Mouse (Mus musculus) stomach, embryonic 16.5 days (tissue): Measurements from ENCODE around the gene Eddm3b. TPM values are rescaled to one million over a fixed set of nuclear protein-coding genes. Genes with fewer than 3 reads are reported as not detected.
A peak's percentile ranks its signal among the peaks of the same experiment; 100 is the strongest.
"Not testable (repeated sequence)": the region's sequence is repeated elsewhere in the genome, so short reads cannot be mapped to it uniquely, and the experiment has no call there.

Source experiments
- ATAC-seq: fragments of 200-750 bp; cut with Nextera tagmentation; 2 replicates; pipeline ENCODE4 v1.8.0; 2017; ENCODE audit warnings: moderate number of reproducible peaks, moderate TSS enrichment; ENCODE audit not compliant: insufficient read depth, low FRiP score
- H3K27ac ChIP-seq: fragments of 300-500 bp; sonication (generic); 2 replicates; pipeline ENCODE4 v1.5.1; 2014; ENCODE audit warnings: low read length
- H3K27me3 ChIP-seq: fragments of 300-500 bp; sonication (generic); 2 replicates; pipeline ENCODE4 v1.6.1; 2014; ENCODE audit warnings: low read length, control low read depth, mixed read lengths; ENCODE audit not compliant: control insufficient read depth, insufficient read depth
- H3K36me3 ChIP-seq: fragments of 300-500 bp; sonication (generic); 2 replicates; pipeline ENCODE4 v1.6.1; 2014; ENCODE audit warnings: low read length; ENCODE audit not compliant: control insufficient read depth, insufficient read depth
- H3K4me1 ChIP-seq: fragments of 300-500 bp; sonication (generic); 2 replicates; pipeline ENCODE4 v1.6.1; 2014; ENCODE audit warnings: low read length, control low read depth, mixed read lengths; ENCODE audit not compliant: control insufficient read depth, insufficient read depth
- H3K4me2 ChIP-seq: fragments of 300-500 bp; sonication (generic); 2 replicates; pipeline ENCODE4 v1.6.1; 2014; ENCODE audit warnings: low read depth, low read length, mixed read lengths
- H3K4me3 ChIP-seq: fragments of 300-500 bp; sonication (generic); replicated peaks from 2 replicates; pipeline ENCODE4 v1.5.1; 2014; ENCODE audit warnings: mild to moderate bottlenecking, low read length
- H3K9ac ChIP-seq: fragments of 300-500 bp; sonication (generic); 2 replicates; pipeline ENCODE4 v1.6.1; 2014; ENCODE audit warnings: low read length
- H3K9me3 ChIP-seq: fragments of 300-500 bp; sonication (generic); replicated peaks from 2 replicates; pipeline ENCODE4 v1.6.1; 2016; ENCODE audit warnings: low read length, control low read depth; ENCODE audit not compliant: control insufficient read depth
- WGBS: fragments of 180-500 bp; shearing (Covaris S2); extraction: QIAGEN DNeasy Blood & Tissue Kit; methylation state at CpG from one replicate; pipeline ENCODE4 v1.1.7; 2014; 5-methylcytosine and 5-hydroxymethylcytosine counted together
- polyA plus RNA-seq: library from polyadenylated mRNA; unstranded; fragments of >200 nt; fragmentation: Nextera tagmentation; extraction: Ambion mirVana; gene quantifications from 2 replicates; pipeline ENCODE4 v1.2.1, GENCODE M21; 2015

Eddm3b gene
- polyA plus RNA-seq, 1 experiment from 2014 or later = not detected

DNA sequence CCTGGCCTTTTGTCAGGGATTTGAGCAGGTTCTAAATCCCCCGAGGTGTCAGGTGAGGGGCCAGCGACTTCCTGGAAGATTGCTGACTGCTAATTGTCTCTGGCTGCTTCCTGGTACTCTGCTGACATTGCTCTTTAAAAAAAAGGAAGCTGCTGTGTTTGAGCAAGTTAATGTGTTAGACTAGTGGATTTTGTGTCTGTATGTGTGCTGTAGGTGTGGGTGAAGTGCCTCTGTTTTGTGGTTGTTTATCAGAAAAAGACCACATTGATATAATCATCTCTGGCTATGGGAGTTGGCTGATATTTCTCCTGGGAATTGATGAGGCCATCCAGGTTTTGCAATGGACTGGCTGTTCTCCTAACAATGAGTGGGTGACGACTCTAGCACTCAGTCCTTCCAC, 20.7 kb upstream of the Eddm3b start:
- Histone ChIP-seq H3K4me1 (peaks cover 19% of the 10 kb centered on the region), H3K27ac (peak overlapping the region; percentile 38), H3K9me3 (no peaks in the 10 kb centered on the region), H3K4me2 (no peak overlapping the region), H3K4me3 (no peak overlapping the region), H3K27me3 (no peaks in the 10 kb centered on the region), H3K36me3 (no peaks in the 10 kb centered on the region), H3K9ac (no peak overlapping the region)
- WGBS = 18% methylated on average over 3 of the region's 3 CpGs
- no peak for ATAC-seq

DNA sequence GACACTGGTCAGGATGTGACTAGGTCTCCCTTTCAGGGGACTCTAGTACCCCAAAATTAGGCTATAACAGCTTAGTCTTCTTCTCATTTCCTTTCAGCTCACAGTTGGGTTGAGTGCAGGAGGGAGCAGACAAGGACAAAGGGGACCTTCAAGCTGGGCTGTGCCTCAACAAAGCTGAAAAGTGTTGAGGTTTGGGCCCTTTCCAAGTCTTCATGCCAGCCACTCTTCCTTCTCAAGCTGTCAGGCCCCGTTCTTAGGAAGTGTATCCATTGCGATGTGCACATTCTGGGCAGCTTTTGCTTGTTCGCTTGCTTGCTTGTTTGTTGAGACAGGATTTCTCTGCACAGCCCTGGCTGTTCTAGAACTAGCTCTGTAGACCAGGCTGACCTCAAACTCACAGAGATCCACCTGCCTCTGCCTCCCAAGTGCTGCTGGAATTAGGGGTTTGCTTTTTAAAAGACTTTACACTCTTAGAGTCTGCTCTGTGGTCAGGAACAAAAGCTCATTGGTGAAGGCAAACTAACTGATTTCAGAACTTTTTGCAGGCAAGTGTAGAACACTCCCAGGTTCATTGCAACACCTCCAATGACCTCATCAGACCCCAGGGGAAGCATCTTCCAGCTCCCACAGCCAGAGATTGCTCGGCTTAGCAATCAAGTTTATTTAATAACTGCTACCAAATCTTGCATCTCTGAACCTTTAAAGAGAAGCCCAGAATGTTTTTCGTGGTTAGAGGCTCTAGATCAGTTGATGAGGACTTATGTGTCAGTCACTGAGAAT, 19.9 kb upstream of the Eddm3b start:
- H3K4me1 ChIP-seq = peaks cover 19% of the 10 kb centered on the region
- H3K27me3 ChIP-seq = no peaks in the 10 kb centered on the region
- no peak overlapping the region for H3K4me3 ChIP-seq
- no peaks in the 10 kb centered on the region for H3K9me3 ChIP-seq
- H3K9ac ChIP-seq = no peak overlapping the region
- H3K27ac ChIP-seq = peak overlapping the region; percentile 38
- no peak overlapping the region for H3K4me2 ChIP-seq
- WGBS = 77% methylated on average over 5 of the region's 5 CpGs
- no peak for ATAC-seq
- no peaks in the 10 kb centered on the region for H3K36me3 ChIP-seq

DNA sequence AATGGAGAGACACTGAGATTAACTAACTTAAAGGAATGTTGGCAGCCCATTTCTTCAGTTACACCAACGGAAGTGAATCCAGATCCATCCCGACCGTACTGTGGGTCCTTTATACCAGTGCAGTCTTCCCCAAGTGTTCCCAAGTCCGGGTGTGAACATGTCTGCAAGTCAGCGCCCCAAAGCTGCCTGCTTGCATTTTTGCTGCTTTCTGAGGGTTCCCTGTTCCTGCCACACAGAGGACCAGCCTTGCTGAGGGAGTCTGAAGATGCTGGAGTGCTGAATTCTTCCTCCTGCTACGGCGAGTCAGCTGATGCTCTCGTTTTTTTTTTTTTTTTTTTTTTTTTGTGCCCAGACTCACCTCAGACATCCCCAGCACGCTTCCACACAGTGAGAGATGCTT, 19.3 kb upstream of the Eddm3b start:
- Histone ChIP-seq H3K27ac (no peak overlapping the region), H3K9ac (no peak overlapping the region), H3K9me3 (no peaks in the 10 kb centered on the region), H3K4me1 (peaks cover 19% of the 10 kb centered on the region), H3K4me2 (no peak overlapping the region), H3K27me3 (no peaks in the 10 kb centered on the region), H3K36me3 (no peaks in the 10 kb centered on the region), H3K4me3 (no peak overlapping the region)
- 70% methylated on average over 9 of the region's 9 CpGs for WGBS
- ATAC-seq = no peak

DNA sequence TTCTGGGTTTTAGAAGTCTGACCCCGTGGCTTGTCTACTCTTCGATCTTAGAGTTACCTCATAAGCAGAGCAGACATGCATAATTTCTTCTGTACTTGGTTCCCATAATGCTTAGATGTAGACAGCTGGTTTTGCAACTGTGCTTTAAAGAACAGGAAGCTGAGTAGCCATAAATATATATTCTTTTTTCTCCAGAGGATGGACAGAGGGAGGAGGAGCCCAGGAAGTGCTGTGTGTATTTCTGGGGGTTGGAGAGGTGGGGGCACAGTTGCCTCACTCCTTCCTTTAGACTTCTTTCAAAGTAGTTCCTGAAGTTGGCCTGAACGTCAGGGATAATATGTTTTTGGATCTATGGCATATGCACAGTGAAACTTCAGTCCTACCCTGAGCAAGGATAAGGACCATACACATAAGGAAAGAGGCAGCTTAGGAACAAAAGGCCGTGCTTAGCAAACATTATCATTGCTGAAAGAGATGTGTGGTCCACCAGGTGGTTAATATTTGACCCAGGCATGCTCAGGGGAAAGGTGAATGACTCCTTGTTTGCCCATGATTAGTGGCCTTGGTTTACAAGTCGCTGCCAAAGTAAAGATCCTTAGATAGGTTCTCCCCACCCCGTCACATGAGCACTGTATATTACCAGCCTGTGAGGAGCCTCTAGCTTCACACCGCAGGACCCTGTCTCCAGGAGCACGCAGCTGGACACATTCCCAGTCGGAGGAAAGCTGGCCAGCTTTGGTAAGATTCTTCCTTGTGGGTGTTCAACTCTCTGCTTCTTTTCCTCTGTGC, 18.3 kb upstream of the Eddm3b start:
- H3K27ac ChIP-seq = peak overlapping the region; percentile 64
- WGBS = 27% methylated on average over 9 of the region's 9 CpGs
- H3K4me2 ChIP-seq = peak overlapping the region; percentile 27; the same call in 1 of the 2 replicates

DNA sequence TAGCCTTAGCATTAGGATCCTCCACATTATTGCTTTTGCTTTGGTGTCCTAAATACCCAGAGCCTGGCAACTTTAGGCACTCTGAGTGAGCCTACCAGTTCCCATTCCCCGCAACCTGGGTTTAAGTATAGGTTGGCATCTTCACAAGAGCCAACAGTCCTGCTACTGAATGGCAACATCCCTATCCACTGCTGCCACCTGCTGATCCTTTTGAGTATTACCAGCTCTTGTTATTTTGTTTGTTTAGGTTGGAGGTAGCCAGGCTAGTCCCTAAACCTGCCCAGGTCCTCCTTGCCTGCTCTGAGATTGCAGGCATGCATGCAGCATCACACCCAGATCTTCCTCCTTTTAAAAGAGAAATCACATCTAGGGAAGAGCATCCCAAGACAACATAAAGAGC, 15.9 kb upstream of the Eddm3b start:
- 34% methylated on average over 1 of the region's 1 CpGs for WGBS
- not testable (repeated sequence) for H3K27ac ChIP-seq, H3K27me3 ChIP-seq, H3K9me3 ChIP-seq, H3K36me3 ChIP-seq, H3K9ac ChIP-seq, H3K4me3 ChIP-seq, H3K4me2 ChIP-seq
- H3K4me1 ChIP-seq = peaks cover 10% of the 10 kb centered on the region
- peak; percentile 22; the same call in 1 of the 2 replicates for ATAC-seq

More for the DNA sequence above, 18.3 kb upstream of the Eddm3b start:
- Histone ChIP-seq H3K4me3 (peak overlapping the region; percentile 11; the same call in 1 of the 2 replicates), H3K36me3 (no peaks in the 10 kb centered on the region), H3K9me3 (no peaks in the 10 kb centered on the region), H3K27me3 (no peaks in the 10 kb centered on the region), H3K9ac (0 out of 2 replicates have a peak overlapping the region, but pooled peaks have one; percentile 21), H3K4me1 (peaks cover 19% of the 10 kb centered on the region)
- ATAC-seq = peak; percentile 88

DNA sequence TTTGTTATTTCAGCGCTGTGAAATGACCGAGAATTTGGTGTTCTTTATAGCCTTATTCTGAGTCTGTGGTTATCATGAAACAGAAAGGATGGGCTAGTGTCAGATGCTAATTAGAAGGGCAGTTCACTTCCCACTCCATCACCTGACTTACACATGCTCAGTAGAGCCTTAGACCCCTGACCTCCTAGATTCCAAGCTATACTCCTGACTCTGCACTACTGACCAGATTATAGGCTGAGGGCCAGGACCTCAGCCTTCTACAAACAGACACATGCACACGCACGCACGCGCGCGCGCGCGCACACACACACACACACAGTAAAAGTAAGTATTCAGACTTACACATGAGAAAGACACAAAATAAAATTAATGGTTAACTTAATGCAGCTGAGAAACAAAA, 15.3 kb upstream of the Eddm3b start:
- WGBS = 92% methylated on average over 11 of the region's 11 CpGs
- Histone ChIP-seq H3K27ac (no peak overlapping the region), H3K4me2 (no peak overlapping the region), H3K4me1 (peaks cover 6% of the 10 kb centered on the region), H3K9ac (no peak overlapping the region), H3K27me3 (no peaks in the 10 kb centered on the region), H3K4me3 (no peak overlapping the region), H3K36me3 (no peaks in the 10 kb centered on the region), H3K9me3 (no peaks in the 10 kb centered on the region)
- ATAC-seq = no peak

DNA sequence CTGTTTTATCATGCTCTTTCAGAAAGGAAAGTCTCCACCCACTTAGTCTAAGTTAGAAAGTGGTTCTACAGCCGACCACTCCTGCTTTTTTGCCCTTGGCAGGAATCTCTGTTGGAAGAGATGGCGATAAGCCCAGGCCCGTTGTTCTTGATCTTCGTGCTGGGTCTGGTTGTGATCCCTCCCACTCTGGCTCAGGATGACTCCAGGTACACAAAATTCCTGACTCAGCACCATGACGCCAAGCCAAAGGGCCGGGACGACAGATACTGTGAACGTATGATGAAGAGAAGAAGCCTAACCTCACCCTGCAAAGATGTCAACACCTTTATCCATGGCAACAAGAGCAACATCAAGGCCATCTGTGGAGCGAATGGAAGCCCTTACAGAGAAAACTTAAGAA, 12.9 kb upstream of the Eddm3b start:
- Histone ChIP-seq H3K4me2 (no peak overlapping the region), H3K9ac (no peak overlapping the region), H3K27me3 (no peaks in the 10 kb centered on the region), H3K36me3 (peaks cover 11% of the 10 kb centered on the region; the same call in 1 of the 2 replicates), H3K4me1 (no peaks in the 10 kb centered on the region), H3K27ac (no peak overlapping the region), H3K9me3 (no peaks in the 10 kb centered on the region), H3K4me3 (no peak overlapping the region)
- 62% methylated on average over 9 of the region's 9 CpGs for WGBS
- ATAC-seq = no peak

DNA sequence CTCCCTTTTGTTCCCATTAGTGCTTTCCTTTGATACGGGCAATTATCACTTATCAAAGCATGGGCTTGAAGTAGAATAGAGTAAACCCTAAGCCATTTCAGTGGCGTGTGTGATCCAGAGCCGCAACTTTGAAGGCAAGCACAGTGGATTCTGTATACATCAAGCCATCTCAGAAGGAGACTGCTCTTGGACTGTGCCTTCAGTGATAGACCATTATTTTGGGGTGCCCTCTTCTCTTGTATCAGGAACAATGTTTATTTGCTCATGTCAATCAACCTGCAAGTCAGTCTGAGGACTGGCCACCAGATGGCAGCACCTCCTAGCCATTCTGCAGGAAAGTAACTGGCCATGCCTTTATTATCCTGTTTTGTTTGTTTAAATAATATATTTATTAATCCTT, 11.0 kb upstream of the Eddm3b start:
- no peak overlapping the region for H3K27ac ChIP-seq
- no peak for ATAC-seq
- H3K9me3 ChIP-seq = no peaks in the 10 kb centered on the region
- peaks cover 11% of the 10 kb centered on the region; the same call in 1 of the 2 replicates for H3K36me3 ChIP-seq
- H3K27me3 ChIP-seq = no peaks in the 10 kb centered on the region
- no peak overlapping the region for H3K4me3 ChIP-seq
- H3K9ac ChIP-seq = no peak overlapping the region
- 56% methylated on average over 3 of the region's 3 CpGs for WGBS
- H3K4me2 ChIP-seq = no peak overlapping the region
- H3K4me1 ChIP-seq = no peaks in the 10 kb centered on the region

DNA sequence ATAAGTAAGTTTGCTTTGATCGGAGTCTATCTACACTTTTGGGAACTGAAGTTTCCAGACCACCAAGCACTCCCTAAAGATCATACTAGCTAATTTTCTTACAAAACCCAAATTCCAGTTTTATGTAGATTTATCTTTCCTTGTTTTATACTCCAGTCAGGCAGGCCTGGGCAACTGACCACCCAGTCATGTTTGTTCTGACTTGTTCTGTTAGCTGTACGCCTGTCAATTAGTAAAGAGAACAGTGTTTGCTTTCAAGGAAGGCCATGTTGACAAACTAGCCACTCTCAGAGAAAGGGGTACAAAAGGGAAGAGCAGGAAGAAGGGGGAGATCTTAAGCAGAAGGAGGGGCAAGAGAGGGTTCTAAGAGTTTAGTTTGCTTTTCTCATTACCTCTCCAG, 9.9 kb upstream of the Eddm3b start:
- Histone ChIP-seq H3K4me1 (no peaks in the 10 kb centered on the region), H3K4me3 (no peak overlapping the region), H3K27me3 (no peaks in the 10 kb centered on the region), H3K9me3 (no peaks in the 10 kb centered on the region), H3K27ac (no peak overlapping the region), H3K4me2 (no peak overlapping the region), H3K36me3 (peaks cover 11% of the 10 kb centered on the region; the same call in 1 of the 2 replicates), H3K9ac (no peak overlapping the region)
- ATAC-seq = no peak
- 69% methylated on average over 2 of the region's 2 CpGs for WGBS
